Mouse (Mus musculus) neural tube, embryonic 11.5 days (tissue): Measurements from ENCODE around the gene Neil3. TPM values are rescaled to one million over a fixed set of nuclear protein-coding genes. Genes with fewer than 3 reads are reported as not detected.

Experiments used
- ATAC-seq: fragments of 200-750 bp; cut with Nextera tagmentation; 2 replicates; pipeline ENCODE4 v1.8.0; 2017; ENCODE audit warnings: moderate number of reproducible peaks, mild to moderate bottlenecking, moderate TSS enrichment, moderate library complexity; ENCODE audit not compliant: insufficient read depth, low FRiP score, low TSS enrichment
- DNase-seq: peaks from one replicate; pipeline ENCODE4 v3.0.0-alpha.2; 2015; ENCODE audit warnings: low spot score
- H3K27ac ChIP-seq: fragments of 300-500 bp; sonication (generic); 2 replicates; pipeline ENCODE4 v1.5.1; 2014; ENCODE audit warnings: low read depth, mild to moderate bottlenecking, low read length
- H3K27me3 ChIP-seq: fragments of 300-500 bp; sonication (generic); 2 replicates; pipeline ENCODE4 v1.6.1; 2014; ENCODE audit warnings: mild to moderate bottlenecking, low read length, mixed read lengths; ENCODE audit not compliant: control insufficient read depth, insufficient read depth
- H3K36me3 ChIP-seq: fragments of 300-500 bp; sonication (generic); 2 replicates; pipeline ENCODE4 v1.6.1; 2014; ENCODE audit warnings: mild to moderate bottlenecking, low read length, moderate library complexity, mixed read lengths; ENCODE audit not compliant: control insufficient read depth, insufficient read depth
- H3K4me1 ChIP-seq: fragments of 300-500 bp; sonication (generic); 2 replicates; pipeline ENCODE4 v1.6.1; 2014; ENCODE audit warnings: low read length, mixed read lengths; ENCODE audit not compliant: control insufficient read depth, insufficient read depth
- H3K4me2 ChIP-seq: fragments of 300-500 bp; sonication (generic); 2 replicates; pipeline ENCODE4 v1.6.1; 2014; ENCODE audit warnings: low read depth, mild to moderate bottlenecking, moderate library complexity
- H3K4me3 ChIP-seq: fragments of 300-500 bp; sonication (generic); 2 replicates; pipeline ENCODE4 v1.5.1; 2014; ENCODE audit warnings: low read depth, low read length
- H3K9ac ChIP-seq: fragments of 300-500 bp; sonication (generic); 2 replicates; pipeline ENCODE4 v1.6.1; 2014; ENCODE audit warnings: mild to moderate bottlenecking, low read length
- H3K9me3 ChIP-seq: fragments of 300-500 bp; sonication (generic); 2 replicates; pipeline ENCODE4 v1.6.1; 2016; ENCODE audit warnings: low read length; ENCODE audit not compliant: control insufficient read depth
- WGBS: fragments of 180-500 bp; shearing (Covaris S2); extraction: QIAGEN DNeasy Blood & Tissue Kit; methylation state at CpG from one replicate; pipeline ENCODE4 v1.1.7; 2014; 5-methylcytosine and 5-hydroxymethylcytosine counted together
- polyA plus RNA-seq: library from polyadenylated mRNA; unstranded; fragments of >200 nt; fragmentation: Nextera tagmentation; extraction: Ambion mirVana; gene quantifications from 2 replicates; pipeline ENCODE4 v1.2.1, GENCODE M21; 2014

The Neil3 gene
- polyA plus RNA-seq: 18.4 and 20.3 TPM in 2 replicates

DNA sequence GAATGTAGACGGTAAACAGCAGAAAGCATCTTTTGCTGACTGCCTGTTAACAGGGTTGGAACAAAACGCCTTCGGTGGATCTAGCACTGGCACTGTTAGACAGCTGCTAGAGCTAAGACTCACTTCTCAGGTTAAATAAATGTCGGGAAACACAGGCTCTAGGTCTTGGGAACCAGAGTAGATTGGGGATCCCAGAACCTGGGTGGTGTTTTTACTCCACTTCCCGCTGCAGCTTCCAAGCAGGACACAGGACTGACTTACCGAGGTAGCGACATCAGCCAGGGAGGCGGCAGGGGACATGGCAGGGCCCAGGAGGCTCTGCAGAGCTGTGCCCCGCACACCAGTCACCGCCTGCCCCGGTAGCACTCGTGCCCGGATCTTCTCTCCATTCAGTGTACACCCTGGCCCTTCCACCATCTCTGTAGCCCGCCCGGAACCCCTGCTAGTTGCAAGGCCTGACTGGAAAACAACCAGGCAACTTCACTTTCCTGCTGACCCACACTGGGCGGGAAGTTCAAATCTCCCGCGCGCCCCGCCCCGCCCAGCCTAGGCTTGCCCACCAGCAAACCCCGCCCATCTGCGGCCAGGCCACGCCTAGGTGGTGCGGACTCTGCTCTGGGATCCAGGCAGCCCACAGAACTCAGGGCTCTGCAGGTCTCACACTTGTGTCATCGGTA, at the start of gene Neil3:
Gene Neil3 (minus strand): TSS at position 571 of the 677 bp plus-strand sequence.
- Histone ChIP-seq H3K4me3 (peak within 1 kb of the TSS; percentile 58), H3K27ac (no peak within 1 kb of the TSS), H3K36me3 (no peaks in the 10 kb centered on the region), H3K4me1 (no peaks in the 10 kb centered on the region), H3K27me3 (no peaks in the 10 kb centered on the region), H3K9ac (peak within 1 kb of the TSS; percentile 76), H3K9me3 (no peaks in the 10 kb centered on the region), H3K4me2 (peak within 1 kb of the TSS; percentile 69)
- WGBS: under 1% methylated on average over 26 of the region's 26 CpGs
- DNase-seq (peak; percentile 90), ATAC-seq (peak; percentile 98)

DNA sequence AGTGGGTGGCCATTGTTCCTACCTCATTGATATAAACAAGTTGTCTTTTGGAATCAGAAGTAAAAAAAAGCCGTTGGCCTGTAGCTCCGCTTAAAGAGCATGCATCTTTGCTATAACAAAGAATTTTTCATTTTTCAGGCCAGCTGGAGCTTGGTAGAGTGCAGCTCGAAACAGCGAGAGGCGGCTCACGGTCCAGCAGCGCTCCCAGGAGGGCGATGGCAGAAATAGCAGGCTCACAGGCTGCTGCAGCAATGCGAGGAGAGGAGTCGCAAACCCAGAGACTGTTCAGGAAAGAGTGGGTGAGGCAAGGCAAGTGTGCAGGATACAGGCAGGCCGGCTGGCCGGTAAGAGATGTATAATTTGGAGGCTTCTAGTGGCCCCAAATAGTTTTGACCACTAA, 42.0 kb upstream of the Neil3 start:
- Histone ChIP-seq H3K4me3 (no peak overlapping the region), H3K27me3 (no peaks in the 10 kb centered on the region), H3K9ac (no peak overlapping the region), H3K27ac (no peak overlapping the region), H3K4me1 (no peaks in the 10 kb centered on the region), H3K4me2 (no peak overlapping the region), H3K36me3 (no peaks in the 10 kb centered on the region), H3K9me3 (no peaks in the 10 kb centered on the region)
- ATAC-seq (peak; percentile 78), DNase-seq (peak; percentile 65)
- WGBS: 32% methylated on average over 12 of the region's 12 CpGs

DNA sequence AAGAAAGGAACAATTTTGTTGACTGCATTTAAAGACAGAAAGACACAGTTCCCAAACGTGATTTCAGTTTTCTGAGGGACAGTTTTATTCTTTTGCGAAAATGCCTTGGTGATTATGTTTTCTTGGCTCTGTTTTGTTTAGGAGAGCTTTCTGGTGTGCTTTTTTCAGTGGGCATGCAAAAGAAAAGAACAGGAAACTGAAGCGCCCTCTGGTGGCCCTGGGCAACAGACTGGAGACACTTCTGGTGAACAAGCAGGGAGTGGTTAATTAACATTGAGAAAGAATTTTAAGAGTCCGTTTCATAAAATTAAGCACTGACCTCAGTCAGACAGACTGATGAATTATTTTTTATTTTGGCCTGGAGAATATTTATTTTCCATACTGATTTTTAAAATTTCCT, 25.1 kb upstream of the Neil3 start:
- WGBS: 39% methylated on average over 4 of the region's 4 CpGs
- Histone ChIP-seq H3K9ac (no peak overlapping the region), H3K9me3 (no peaks in the 10 kb centered on the region), H3K27me3 (no peaks in the 10 kb centered on the region), H3K4me2 (no peak overlapping the region), H3K4me1 (no peaks in the 10 kb centered on the region), H3K27ac (no peak overlapping the region), H3K36me3 (no peaks in the 10 kb centered on the region), H3K4me3 (no peak overlapping the region)
- no peak for ATAC-seq
- peak; percentile 66 for DNase-seq

DNA sequence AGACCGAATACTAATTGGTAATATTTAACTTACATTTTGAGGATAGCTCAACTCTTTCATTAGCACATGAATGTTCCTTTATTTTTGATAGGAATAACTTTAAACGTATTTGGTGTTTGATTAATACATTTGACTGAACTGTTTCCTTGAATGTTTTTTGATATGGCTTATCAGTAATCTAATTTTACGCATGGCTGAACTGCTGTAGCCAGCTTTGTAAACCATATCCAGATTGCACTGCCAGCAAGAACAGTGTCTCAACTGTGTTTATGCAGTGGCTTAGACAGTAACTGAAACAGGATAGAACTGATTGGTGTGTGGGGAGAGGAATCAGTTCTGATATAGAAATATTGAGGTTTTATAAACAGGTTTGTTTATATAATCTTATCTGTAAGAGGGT, 22.6 kb upstream of the Neil3 start:
- no peaks in the 10 kb centered on the region for H3K4me1 ChIP-seq
- no peak for DNase-seq
- no peaks in the 10 kb centered on the region for H3K36me3 ChIP-seq
- no peaks in the 10 kb centered on the region for H3K9me3 ChIP-seq
- no peaks in the 10 kb centered on the region for H3K27me3 ChIP-seq
- no peak overlapping the region for H3K27ac ChIP-seq
- H3K9ac ChIP-seq: no peak overlapping the region
- H3K4me2 ChIP-seq: no peak overlapping the region
- ATAC-seq: no peak
- H3K4me3 ChIP-seq: no peak overlapping the region
- 88% methylated on average over 3 of the region's 3 CpGs for WGBS

DNA sequence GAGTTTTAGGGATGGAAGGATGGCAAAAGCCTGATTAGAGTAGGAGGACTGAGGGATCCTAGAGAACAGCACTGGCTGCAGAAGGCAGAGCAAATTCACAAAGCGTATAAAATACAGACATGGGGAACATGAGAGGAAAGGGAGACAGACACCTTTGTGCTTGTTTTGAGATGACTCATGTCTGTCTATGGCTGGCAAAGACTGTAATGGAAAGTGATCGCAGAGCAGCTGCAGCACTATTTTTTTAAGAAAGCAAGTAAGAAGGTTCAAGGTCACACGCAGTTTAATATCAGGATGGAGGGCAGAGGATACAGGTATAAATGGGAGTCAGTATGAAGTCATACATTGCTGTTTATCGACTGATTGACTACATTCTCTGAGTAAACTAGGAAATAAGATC, 8.2 kb downstream of the Neil3 start:
- WGBS: 93% methylated on average over 4 of the region's 4 CpGs
- no peak overlapping the region for H3K4me3 ChIP-seq
- H3K36me3 ChIP-seq: no peaks in the 10 kb centered on the region
- ATAC-seq (no peak), DNase-seq (no peak)
- H3K9ac ChIP-seq: no peak overlapping the region
- no peak overlapping the region for H3K27ac ChIP-seq
- H3K4me1 ChIP-seq: no peaks in the 10 kb centered on the region
- no peak overlapping the region for H3K4me2 ChIP-seq
- no peaks in the 10 kb centered on the region for H3K27me3 ChIP-seq
- no peaks in the 10 kb centered on the region for H3K9me3 ChIP-seq

DNA sequence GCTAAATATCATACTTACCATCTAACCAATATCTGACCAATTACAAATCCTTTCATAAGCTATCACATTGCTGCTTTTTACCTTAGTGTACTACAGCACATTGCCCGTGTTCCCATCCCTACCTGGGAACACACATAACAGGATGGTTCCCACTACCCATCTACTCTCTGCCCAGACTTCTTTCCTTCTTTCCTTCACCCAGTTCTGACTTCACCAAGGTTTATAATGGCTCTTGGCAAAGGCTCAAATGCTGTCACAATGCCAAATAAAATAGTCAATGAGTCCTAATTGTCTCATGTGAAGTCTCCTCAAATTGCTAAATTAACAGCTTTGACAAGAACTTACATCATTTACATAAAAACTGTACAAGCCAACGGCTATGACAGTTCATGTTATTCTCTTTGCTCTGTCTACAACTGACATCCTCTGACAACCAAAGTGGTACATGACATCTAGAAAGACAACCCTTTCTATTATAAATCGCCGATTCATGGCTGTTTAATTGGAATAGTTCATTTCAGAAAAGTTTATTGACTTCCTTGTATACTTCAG, 9.9 kb downstream of the Neil3 start:
- no peaks in the 10 kb centered on the region for H3K4me1 ChIP-seq
- no peak overlapping the region for H3K9ac ChIP-seq
- no peaks in the 10 kb centered on the region for H3K36me3 ChIP-seq
- no peak overlapping the region for H3K4me3 ChIP-seq
- H3K27me3 ChIP-seq: no peaks in the 10 kb centered on the region
- no peaks in the 10 kb centered on the region for H3K9me3 ChIP-seq
- no peak overlapping the region for H3K27ac ChIP-seq
- no peak for ATAC-seq
- H3K4me2 ChIP-seq: no peak overlapping the region
- 91% methylated on average over 4 of the region's 4 CpGs for WGBS
- DNase-seq: no peak

DNA sequence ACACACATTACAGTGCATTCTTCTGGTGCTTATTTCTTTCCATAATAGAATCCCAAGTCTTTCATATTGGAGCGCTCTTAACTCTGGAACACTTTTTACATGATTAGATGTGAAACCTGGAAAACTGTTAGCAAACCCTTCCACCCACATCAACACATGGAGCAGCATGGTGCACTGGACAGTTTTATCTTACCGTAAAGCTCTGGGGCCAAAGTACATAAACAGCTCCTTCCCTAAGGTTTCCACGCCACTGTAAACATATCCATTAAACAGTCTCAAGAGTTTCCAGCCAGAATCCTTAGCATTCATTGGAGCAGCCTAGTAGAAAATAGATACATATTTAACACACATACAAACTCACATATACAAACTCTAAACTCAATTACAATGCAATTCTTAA, 15.4 kb downstream of the Neil3 start:
- 93% methylated on average over 3 of the region's 3 CpGs for WGBS
- DNase-seq: no peak
- no peaks in the 10 kb centered on the region for H3K4me1 ChIP-seq
- ATAC-seq: no peak
- H3K9ac ChIP-seq: no peak overlapping the region
- H3K4me2 ChIP-seq: no peak overlapping the region
- H3K4me3 ChIP-seq: no peak overlapping the region
- no peak overlapping the region for H3K27ac ChIP-seq
- no peaks in the 10 kb centered on the region for H3K27me3 ChIP-seq
- no peaks in the 10 kb centered on the region for H3K36me3 ChIP-seq
- H3K9me3 ChIP-seq: no peaks in the 10 kb centered on the region

DNA sequence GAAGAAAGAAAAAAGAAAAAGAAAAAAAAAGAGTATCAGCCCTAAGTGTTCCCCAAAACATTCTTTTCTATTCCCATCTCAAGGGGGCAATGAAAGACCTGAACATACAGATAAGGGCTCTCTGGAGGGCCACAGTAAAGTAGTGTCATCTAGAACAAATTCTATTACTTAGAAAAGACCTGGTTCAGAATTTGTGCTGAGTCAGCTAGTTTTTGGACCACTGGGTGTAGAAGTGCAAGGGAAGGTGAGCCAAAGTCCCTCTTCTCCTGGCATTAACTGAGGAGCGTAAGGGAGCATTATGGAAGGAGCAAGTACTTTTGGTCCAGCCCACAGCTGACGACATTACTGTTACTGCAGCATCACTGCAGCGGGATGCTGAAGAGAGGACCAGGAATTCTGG, 19.7 kb downstream of the Neil3 start:
- H3K36me3 ChIP-seq: no peaks in the 10 kb centered on the region
- no peak overlapping the region for H3K9ac ChIP-seq
- H3K4me2 ChIP-seq: no peak overlapping the region
- no peaks in the 10 kb centered on the region for H3K9me3 ChIP-seq
- H3K4me1 ChIP-seq: no peaks in the 10 kb centered on the region
- WGBS: 91% methylated on average over 3 of the region's 3 CpGs
- no peak overlapping the region for H3K27ac ChIP-seq
- no peaks in the 10 kb centered on the region for H3K27me3 ChIP-seq
- ATAC-seq: no peak
- no peak overlapping the region for H3K4me3 ChIP-seq
- no peak for DNase-seq

DNA sequence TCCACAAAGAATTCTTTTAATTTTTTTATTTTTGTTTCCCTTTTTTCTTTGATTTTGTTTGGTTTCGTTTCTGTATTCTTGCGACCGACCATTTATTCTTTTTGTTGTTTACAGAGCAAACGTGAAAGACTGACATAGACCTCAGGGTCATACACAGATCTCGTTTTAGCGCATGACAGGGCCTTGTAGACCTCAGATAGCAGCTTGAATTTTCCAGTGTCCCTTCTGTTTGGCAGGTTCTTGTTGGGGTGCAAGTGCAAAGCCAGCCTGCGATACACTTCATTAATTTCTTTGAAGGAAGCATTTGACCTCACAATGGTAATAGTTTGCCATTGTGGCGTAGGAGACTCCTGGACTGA, 24.6 kb downstream of the Neil3 start:
- no peak for ATAC-seq
- 80% methylated on average over 8 of the region's 8 CpGs for WGBS
- H3K4me3 ChIP-seq: no peak overlapping the region
- H3K4me2 ChIP-seq: no peak overlapping the region
- H3K36me3 ChIP-seq: no peaks in the 10 kb centered on the region
- H3K9ac ChIP-seq: no peak overlapping the region
- no peak overlapping the region for H3K27ac ChIP-seq
- no peaks in the 10 kb centered on the region for H3K4me1 ChIP-seq
- no peak for DNase-seq
- no peaks in the 10 kb centered on the region for H3K9me3 ChIP-seq
- no peaks in the 10 kb centered on the region for H3K27me3 ChIP-seq
